Mouse (Mus musculus): ENCODE measurements around the gene Slc25a34. TPM values are rescaled to one million over a fixed set of nuclear protein-coding genes. Genes with fewer than 3 reads are reported as not detected.

Slc25a34 gene
- total RNA-seq (2014; fragmentation: Nextera tagmentation) (not detected in 2 replicates), total RNA-seq (2017) (0.12 and 0.16 TPM in 2 replicates), polyA plus RNA-seq (2012) (not detected in 2 replicates)

- H3K36me3 ChIP-seq (replicated peaks) = peaks cover 34% of the 10 kb centered on the region
- peaks cover 32% of the 10 kb centered on the region for H3K27me3 ChIP-seq (ENCODE audit: insufficient read depth, low read length)
- peaks cover 13% of the 10 kb centered on the region for H3K4me1 ChIP-seq (ENCODE audit: insufficient read depth, low read depth, low read length)
- no peaks in the 10 kb centered on the region for H3K9me3 ChIP-seq (replicated peaks)
- no peak for TF ChIP-seq GATA2 (IDR thresholded peaks at IDR 0.05; ENCODE audit: borderline replicate concordance, low read depth, low read length)
- TF ChIP-seq CTCF (IDR thresholded peaks at IDR 0.05; ENCODE audit: low read depth, low read length) = no peak
- no peak for TF ChIP-seq TAL1 (conservative IDR thresholded peaks at IDR 0.05; ENCODE audit: low read depth, low read length)
- no peak for TF ChIP-seq POLR2AphosphoS5 (IDR thresholded peaks at IDR 0.05; ENCODE audit: insufficient replicate concordance, low read depth, low read length)
- no peak for TF ChIP-seq GATA1 (IDR thresholded peaks at IDR 0.05; ENCODE audit: borderline replicate concordance, low read length)
- H3K4me3 ChIP-seq (ENCODE audit: low read depth, low read length) = no peak within 1 kb of the TSS
- DNase-seq (ENCODE audit: low spot score) = no peak
- no peak for ATAC-seq (ENCODE audit: extremely low read depth, insufficient number of reproducible peaks, low FRiP score, poor library complexity, severe bottlenecking)
Observed at GRCm38 (mm10) chr4:141623666-141624065, at the start of gene Slc25a34. Gene Slc25a34 (minus strand): TSS chr4:141623821.

GRCm38 (mm10) chr4:141672325-141672724 is 48.7 kb upstream of the Slc25a34 start:
- TF ChIP-seq TAL1 (conservative IDR thresholded peaks at IDR 0.05; ENCODE audit: low read depth, low read length) (no peak), POLR2AphosphoS5 (IDR thresholded peaks at IDR 0.05; ENCODE audit: insufficient replicate concordance, low read depth, low read length) (no peak), CTCF (IDR thresholded peaks at IDR 0.05; ENCODE audit: low read depth, low read length) (no peak), GATA2 (IDR thresholded peaks at IDR 0.05; ENCODE audit: borderline replicate concordance, low read depth, low read length) (no peak), GATA1 (IDR thresholded peaks at IDR 0.05; ENCODE audit: borderline replicate concordance, low read length) (no peak)
- DNase-seq (ENCODE audit: low spot score) = no peak
- Histone ChIP-seq H3K4me1 (ENCODE audit: insufficient read depth, low read depth, low read length) (peaks cover 10% of the 10 kb centered on the region), H3K4me3 (ENCODE audit: low read depth, low read length) (no peak overlapping the region), H3K27me3 (ENCODE audit: insufficient read depth, low read length) (peaks cover 7% of the 10 kb centered on the region), H3K36me3 (replicated peaks) (peaks cover 8% of the 10 kb centered on the region), H3K9me3 (replicated peaks) (no peaks in the 10 kb centered on the region)
- ATAC-seq (ENCODE audit: extremely low read depth, insufficient number of reproducible peaks, low FRiP score, poor library complexity, severe bottlenecking) = peak; percentile 48

- peaks cover 7% of the 10 kb centered on the region for H3K27me3 ChIP-seq (ENCODE audit: insufficient read depth, low read length)
- H3K4me1 ChIP-seq (ENCODE audit: insufficient read depth, low read depth, low read length) = peaks cover 10% of the 10 kb centered on the region
- no peak for DNase-seq (ENCODE audit: low spot score)
- no peaks in the 10 kb centered on the region for H3K36me3 ChIP-seq (replicated peaks)
- TF ChIP-seq POLR2AphosphoS5 (IDR thresholded peaks at IDR 0.05; ENCODE audit: insufficient replicate concordance, low read depth, low read length) (no peak), GATA1 (IDR thresholded peaks at IDR 0.05; ENCODE audit: borderline replicate concordance, low read length) (no peak), CTCF (IDR thresholded peaks at IDR 0.05; ENCODE audit: low read depth, low read length) (no peak), GATA2 (IDR thresholded peaks at IDR 0.05; ENCODE audit: borderline replicate concordance, low read depth, low read length) (no peak), TAL1 (conservative IDR thresholded peaks at IDR 0.05; ENCODE audit: low read depth, low read length) (no peak)
- H3K4me3 ChIP-seq (ENCODE audit: low read depth, low read length) = no peak overlapping the region
- no peaks in the 10 kb centered on the region for H3K9me3 ChIP-seq (replicated peaks)
- ATAC-seq (ENCODE audit: extremely low read depth, insufficient number of reproducible peaks, low FRiP score, poor library complexity, severe bottlenecking) = no peak
Observed at GRCm38 (mm10) chr4:141671389-141671788, 47.8 kb upstream of the Slc25a34 start.

GRCm38 (mm10) chr4:141669898-141670712 is 46.5 kb upstream of the Slc25a34 start:
- no peaks in the 10 kb centered on the region for H3K36me3 ChIP-seq (replicated peaks)
- H3K9me3 ChIP-seq (replicated peaks) = no peaks in the 10 kb centered on the region
- peaks cover 11% of the 10 kb centered on the region for H3K4me1 ChIP-seq (ENCODE audit: insufficient read depth, low read depth, low read length)
- DNase-seq (ENCODE audit: low spot score) = no peak
- no peak for ATAC-seq (ENCODE audit: extremely low read depth, insufficient number of reproducible peaks, low FRiP score, poor library complexity, severe bottlenecking)
- TF ChIP-seq CTCF (IDR thresholded peaks at IDR 0.05; ENCODE audit: low read depth, low read length) = no peak
- TF ChIP-seq POLR2AphosphoS5 (IDR thresholded peaks at IDR 0.05; ENCODE audit: insufficient replicate concordance, low read depth, low read length) = no peak
- no peak for TF ChIP-seq GATA2 (IDR thresholded peaks at IDR 0.05; ENCODE audit: borderline replicate concordance, low read depth, low read length)
- TF ChIP-seq TAL1 (conservative IDR thresholded peaks at IDR 0.05; ENCODE audit: low read depth, low read length) = no peak
- no peak for TF ChIP-seq GATA1 (IDR thresholded peaks at IDR 0.05; ENCODE audit: borderline replicate concordance, low read length)
- no peak overlapping the region for H3K4me3 ChIP-seq (ENCODE audit: low read depth, low read length)
- H3K27me3 ChIP-seq (ENCODE audit: insufficient read depth, low read length) = peaks cover 9% of the 10 kb centered on the region

GRCm38 (mm10) chr4:141664799-141665198 is 41.2 kb upstream of the Slc25a34 start, which contains the start of gene Plekhm2:
Gene Plekhm2 (minus strand): TSS chr4:141664899.
- Histone ChIP-seq H3K36me3 (replicated peaks) (peaks cover 21% of the 10 kb centered on the region), H3K9me3 (replicated peaks) (no peaks in the 10 kb centered on the region), H3K27me3 (ENCODE audit: insufficient read depth, low read length) (peaks cover 2% of the 10 kb centered on the region), H3K4me3 (ENCODE audit: low read depth, low read length) (peak within 1 kb of the TSS; percentile 81), H3K4me1 (ENCODE audit: insufficient read depth, low read depth, low read length) (peaks cover 28% of the 10 kb centered on the region)
- TF ChIP-seq TAL1 (conservative IDR thresholded peaks at IDR 0.05; ENCODE audit: low read depth, low read length) = no peak
- no peak for TF ChIP-seq GATA2 (IDR thresholded peaks at IDR 0.05; ENCODE audit: borderline replicate concordance, low read depth, low read length)
- no peak for TF ChIP-seq GATA1 (IDR thresholded peaks at IDR 0.05; ENCODE audit: borderline replicate concordance, low read length)
- TF ChIP-seq POLR2AphosphoS5 (IDR thresholded peaks at IDR 0.05; ENCODE audit: insufficient replicate concordance, low read depth, low read length) = no peak
- TF ChIP-seq CTCF (IDR thresholded peaks at IDR 0.05; ENCODE audit: low read depth, low read length) = no peak
- no peak for DNase-seq (ENCODE audit: low spot score)
- no peak for ATAC-seq (ENCODE audit: extremely low read depth, insufficient number of reproducible peaks, low FRiP score, poor library complexity, severe bottlenecking)

DNA sequence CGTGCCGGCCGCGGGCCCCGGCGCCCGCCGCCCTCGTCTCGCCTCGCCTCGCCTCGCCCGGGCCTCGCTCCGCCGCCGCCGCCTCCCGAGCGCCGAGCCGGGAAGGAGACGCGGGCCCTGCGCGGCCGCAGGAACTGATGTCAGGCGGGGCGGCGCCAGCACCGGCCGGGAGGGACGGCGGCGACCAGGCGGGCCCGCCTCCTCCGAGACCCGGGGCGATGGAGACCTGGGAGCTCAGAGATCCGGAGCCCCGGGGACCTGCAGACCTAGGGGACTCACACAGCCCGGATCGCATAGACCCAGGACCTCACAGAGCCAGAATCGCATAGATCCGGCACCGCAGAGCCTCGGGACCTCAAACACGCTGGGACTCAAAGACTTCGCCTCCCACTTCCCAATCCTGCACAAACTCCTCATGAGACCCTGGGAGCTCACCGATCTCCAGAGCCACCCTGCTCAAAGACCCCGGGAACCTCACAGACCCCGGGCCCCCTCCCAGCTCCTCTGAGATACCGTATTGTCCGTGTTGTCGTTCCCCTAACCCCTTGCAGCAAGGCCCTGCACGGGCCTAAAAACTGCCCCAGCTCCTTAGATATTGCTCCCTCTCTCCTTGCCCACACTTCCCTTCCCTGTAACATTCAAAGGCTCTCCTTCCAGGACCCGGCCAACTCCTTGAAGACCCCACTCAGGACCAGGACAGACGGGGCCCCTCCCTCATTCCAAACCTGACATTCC is 40.6 kb upstream of the Slc25a34 start:
- DNase-seq (ENCODE audit: low spot score) (peak; percentile 91), ATAC-seq (ENCODE audit: extremely low read depth, insufficient number of reproducible peaks, low FRiP score, poor library complexity, severe bottlenecking) (peak; percentile 38)
- TF ChIP-seq POLR2AphosphoS5 (IDR thresholded peaks at IDR 0.05; ENCODE audit: insufficient replicate concordance, low read depth, low read length) (no peak), GATA1 (IDR thresholded peaks at IDR 0.05; ENCODE audit: borderline replicate concordance, low read length) (no peak), TAL1 (conservative IDR thresholded peaks at IDR 0.05; ENCODE audit: low read depth, low read length) (no peak), GATA2 (IDR thresholded peaks at IDR 0.05; ENCODE audit: borderline replicate concordance, low read depth, low read length) (no peak), CTCF (IDR thresholded peaks at IDR 0.05; ENCODE audit: low read depth, low read length) (no peak)
- H3K4me3 ChIP-seq (ENCODE audit: low read depth, low read length) = peak overlapping the region; percentile 81
- peaks cover 27% of the 10 kb centered on the region for H3K36me3 ChIP-seq (replicated peaks)
- H3K4me1 ChIP-seq (ENCODE audit: insufficient read depth, low read depth, low read length) = peaks cover 28% of the 10 kb centered on the region
- H3K9me3 ChIP-seq (replicated peaks) = no peaks in the 10 kb centered on the region
- H3K27me3 ChIP-seq (ENCODE audit: insufficient read depth, low read length) = peaks cover 2% of the 10 kb centered on the region
